In genomic region chr14:48417064-48417463, GRCm38 (mm10) we compare ENCODE assay signal across 22 mouse cellular contexts. TPM values are rescaled to one million over a fixed set of nuclear protein-coding genes. Genes with fewer than 3 reads are reported as not detected.
DNase-seq lines count a peak whose midpoint lies in the region; ATAC-seq and TF ChIP-seq lines count a peak whose summit lies in the region.
"Had no signal": no experiment of that assay in that cellular context is flagged by ENCODE, and none has a peak within 500 bp of the region (broad histone marks: within the 10 kb centered on the region; RNA-seq: fewer than 3 reads in every experiment).

No protein-coding gene starts in this region.

- H3K27ac ChIP-seq in forebrain, embryonic 14.5 days (ENCODE audit: low read depth, low read length) = no peak overlapping the region
- H3K27ac ChIP-seq in forebrain, postnatal 0 days (ENCODE audit: low read depth, low read length) = no peak overlapping the region
- H3K27ac ChIP-seq in midbrain, embryonic 12.5 days (replicated peaks) = no peak overlapping the region
- no peak overlapping the region for H3K27ac ChIP-seq in midbrain, embryonic 15.5 days
- H3K27ac ChIP-seq: embryonic facial prominence, embryonic 13.5 days; forebrain, embryonic 13.5 days; heart, embryonic 15.5 days; hindbrain, embryonic 13.5 days; hindbrain, postnatal 0 days had no signal

- H3K4me2 ChIP-seq in forebrain, embryonic 14.5 days (ENCODE audit: low read length) = no peak overlapping the region
- H3K4me2 ChIP-seq in forebrain, postnatal 0 days (ENCODE audit: low read depth) = no peak overlapping the region
- no peak overlapping the region for H3K4me2 ChIP-seq in midbrain, embryonic 12.5 days (replicated peaks)
- no peak overlapping the region for H3K4me2 ChIP-seq in midbrain, embryonic 15.5 days
- H3K4me2 ChIP-seq: embryonic facial prominence, embryonic 13.5 days; forebrain, embryonic 13.5 days; heart, embryonic 11.5 days; heart, embryonic 15.5 days; hindbrain, embryonic 13.5 days had no signal

- H3K36me3 ChIP-seq in forebrain, embryonic 14.5 days (ENCODE audit: control insufficient read depth, insufficient read depth, low read length) = no peaks in the 10 kb centered on the region
- no peaks in the 10 kb centered on the region for H3K36me3 ChIP-seq in forebrain, postnatal 0 days (ENCODE audit: insufficient read depth)
- H3K36me3 ChIP-seq in midbrain, embryonic 12.5 days = no peaks in the 10 kb centered on the region
- no peaks in the 10 kb centered on the region for H3K36me3 ChIP-seq in midbrain, embryonic 15.5 days (replicated peaks)
- H3K36me3 ChIP-seq: embryonic facial prominence, embryonic 13.5 days; heart, embryonic 15.5 days; hindbrain, embryonic 13.5 days had no signal

- peaks cover 3% of the 10 kb centered on the region; the same call in 1 of the 2 replicates for H3K4me1 ChIP-seq in forebrain, embryonic 14.5 days (ENCODE audit: control insufficient read depth, insufficient read depth, low read length)
- no peaks in the 10 kb centered on the region for H3K4me1 ChIP-seq in forebrain, postnatal 0 days (ENCODE audit: insufficient read depth)
- peaks cover 12% of the 10 kb centered on the region for H3K4me1 ChIP-seq in midbrain, embryonic 12.5 days
- peaks cover 5% of the 10 kb centered on the region for H3K4me1 ChIP-seq in midbrain, embryonic 15.5 days

- 0 out of 2 replicates have a peak, but pooled peaks cover 3% of the 10 kb centered on the region for H3K9me3 ChIP-seq in forebrain, embryonic 14.5 days (replicated peaks; ENCODE audit: control insufficient read depth, low read length)
- no peaks in the 10 kb centered on the region for H3K9me3 ChIP-seq in forebrain, postnatal 0 days (ENCODE audit: low read length)
- H3K9me3 ChIP-seq in midbrain, embryonic 12.5 days = no peaks in the 10 kb centered on the region
- no peaks in the 10 kb centered on the region for H3K9me3 ChIP-seq in midbrain, embryonic 15.5 days
- H3K9me3 ChIP-seq: embryonic facial prominence, embryonic 13.5 days; forebrain, embryonic 13.5 days; heart, embryonic 15.5 days; hindbrain, embryonic 13.5 days had no signal

- H3K9ac ChIP-seq in forebrain, embryonic 14.5 days (ENCODE audit: low read length) = no peak overlapping the region
- no peak overlapping the region for H3K9ac ChIP-seq in forebrain, postnatal 0 days
- no peak overlapping the region for H3K9ac ChIP-seq in midbrain, embryonic 12.5 days (replicated peaks)
- no peak overlapping the region for H3K9ac ChIP-seq in midbrain, embryonic 15.5 days
- H3K9ac ChIP-seq: embryonic facial prominence, embryonic 13.5 days; heart, embryonic 15.5 days; hindbrain, embryonic 13.5 days had no signal

- peaks cover 71% of the 10 kb centered on the region for H3K27me3 ChIP-seq in forebrain, embryonic 14.5 days (replicated peaks; ENCODE audit: control insufficient read depth, insufficient read depth, low read length)
- peaks cover 34% of the 10 kb centered on the region for H3K27me3 ChIP-seq in forebrain, postnatal 0 days (ENCODE audit: insufficient read depth, low read length)
- peaks cover 11% of the 10 kb centered on the region for H3K27me3 ChIP-seq in midbrain, embryonic 12.5 days
- H3K27me3 ChIP-seq in midbrain, embryonic 15.5 days (replicated peaks) = no peaks in the 10 kb centered on the region
- H3K27me3 ChIP-seq: hindbrain, embryonic 13.5 days had no signal

- WGBS in forebrain, embryonic 14.5 days = 47% methylated on average over 3 of the region's 3 CpGs
- WGBS in forebrain, postnatal 0 days = 31% methylated on average over 3 of the region's 3 CpGs
- WGBS in midbrain, embryonic 12.5 days = 47% methylated on average over 3 of the region's 3 CpGs
- WGBS in midbrain, embryonic 15.5 days = 57% methylated on average over 3 of the region's 3 CpGs

- DNase-seq in forebrain, embryonic 14.5 days (ENCODE audit: low spot score) = peak; percentile 19
- DNase-seq in forebrain, postnatal 0 days = no peak
- peak; percentile 34 for DNase-seq in heart, adult 11 months
- DNase-seq in heart, adult 8-10 months (ENCODE audit: low spot score) = no peak
- DNase-seq in Muller cell, postnatal 12 days (ENCODE audit: inconsistent ontology term) = no peak
- no peak for DNase-seq in natural killer cell, adult 2 months (ENCODE audit: low spot score in 2 of 2)
- DNase-seq: adrenal gland, postnatal 14 days; cerebellum, adult 18-20 months; cerebellum, adult 9-11 months; cerebellum, postnatal 36 days; heart, adult 18-20 months; heart, postnatal 14 days had no signal

- ATAC-seq in forebrain, embryonic 14.5 days = no peak
- no peak for ATAC-seq in forebrain, postnatal 0 days
- 0 out of 2 replicates have a peak, but pooled peaks have one; percentile 30 for ATAC-seq in midbrain, embryonic 12.5 days (ENCODE audit: low FRiP score, low read depth)
- ATAC-seq in midbrain, embryonic 15.5 days (replicated peaks) = no peak
- ATAC-seq: activated CD4-positive, CD25-positive, alpha-beta regulatory T cell, adult 4 months; forebrain, embryonic 13.5 days; hindbrain, postnatal 0 days; Patski had no signal

- no peak for TF ChIP-seq CTCF in forebrain, postnatal 0 days (IDR thresholded peaks at IDR 0.05; ENCODE audit: low read depth)

- H3K4me3 ChIP-seq in forebrain, embryonic 14.5 days (ENCODE audit: low read depth, low read length) = no peak overlapping the region
- H3K4me3 ChIP-seq in forebrain, postnatal 0 days (ENCODE audit: low read depth, low read length) = no peak overlapping the region
- no peak overlapping the region for H3K4me3 ChIP-seq in midbrain, embryonic 12.5 days
- no peak overlapping the region for H3K4me3 ChIP-seq in midbrain, embryonic 15.5 days
- H3K4me3 ChIP-seq: embryonic facial prominence, embryonic 13.5 days; forebrain, embryonic 13.5 days; heart, embryonic 15.5 days; hindbrain, embryonic 13.5 days had no signal

RNA-seq across cellular contexts. Expression of gene Tmem260, which starts 28.9 kb away (rescaled TPM):
- 14.2 and 18.8 TPM in 2 replicates for polyA plus RNA-seq in forebrain, embryonic 14.5 days (2014; fragmentation: Nextera tagmentation; extraction: Ambion mirVana)
- 10.2 and 20.6 TPM in 2 replicates for total RNA-seq in forebrain, postnatal 0 days (2014; rRNA removed)
- 7.0 and 10.0 TPM in 2 replicates for polyA plus RNA-seq in forebrain, postnatal 0 days (2015; fragmentation: Nextera tagmentation; extraction: Ambion mirVana)
- 1 to 10 TPM; 9.2 to 10.0 (median 9.4) TPM for total RNA-seq in heart, adult 8-10 months (2022)
- polyA plus RNA-seq in midbrain, embryonic 12.5 days (2016; fragmentation: Nextera tagmentation; extraction: Ambion mirVana) = 29.1 and 30.4 TPM in 2 replicates
- polyA plus RNA-seq in midbrain, embryonic 15.5 days (2015; fragmentation: Nextera tagmentation; extraction: Ambion mirVana) = 17.7 and 20.1 TPM in 2 replicates

Comparison
In these comparisons a context has a peak if more than half of its experiments do, and no peak if none do; other contexts are left out.
1. DNase-seq: peak in forebrain, embryonic 14.5 days (single experiment) and heart, adult 11 months (single experiment); none in forebrain, postnatal 0 days (single experiment), heart, adult 8-10 months (single experiment), Muller cell, postnatal 12 days (single experiment) and natural killer cell, adult 2 months (0 of 2).